Mouse (Mus musculus) E14TG2a.4 (cell line): Measurements from ENCODE around the gene Itpkb.

Experiments used
- H3K27me3 ChIP-seq: 2 replicates; pipeline ENCODE4 v1.6.1; 2014; ENCODE audit warnings: low read length, control low read depth; ENCODE audit not compliant: insufficient read depth
- H3K36me3 ChIP-seq: 2 replicates; pipeline ENCODE4 v1.6.1; 2014; ENCODE audit warnings: low read length, control low read depth; ENCODE audit not compliant: insufficient read depth
- H3K4me1 ChIP-seq: replicated peaks from 2 replicates; pipeline ENCODE4 v1.6.1; 2014; ENCODE audit warnings: low read depth, low read length, control low read depth
- H3K4me3 ChIP-seq: replicated peaks from 2 replicates; pipeline ENCODE4 v1.5.1; 2014; ENCODE audit warnings: mild to moderate bottlenecking, low read length
- H3K9me3 ChIP-seq: 2 replicates; pipeline ENCODE4 v1.6.1; 2014; ENCODE audit warnings: low read length, control low read depth
- CTCF ChIP-seq: conservative IDR thresholded peaks from 2 replicates; pipeline ENCODE4 v1.5.1; 2014; ENCODE audit warnings: low read length
- NANOG ChIP-seq: IDR thresholded peaks from 2 replicates; pipeline ENCODE4 v1.6.1; 2014; ENCODE audit warnings: borderline replicate concordance, low read length, mixed read lengths
- POU5F1 ChIP-seq: IDR thresholded peaks from 2 replicates; pipeline ENCODE4 v1.6.1; 2014; ENCODE audit warnings: low read length, borderline replicate concordance

Gene Itpkb

GRCm38 (mm10) chr1:180356176-180356575 lies 25.9 kb downstream of the Itpkb start:
- Histone ChIP-seq H3K27me3 (peaks cover 19% of the 10 kb centered on the region), H3K36me3 (no peaks in the 10 kb centered on the region), H3K4me1 (no peaks in the 10 kb centered on the region), H3K4me3 (no peak overlapping the region), H3K9me3 (no peaks in the 10 kb centered on the region)
- TF ChIP-seq NANOG = no peak
- TF ChIP-seq CTCF = no peak
- TF ChIP-seq POU5F1 = no peak

GRCm38 (mm10) chr1:180356857-180357256 lies 26.6 kb downstream of the Itpkb start:
- Histone ChIP-seq H3K27me3 (peaks cover 19% of the 10 kb centered on the region), H3K4me1 (no peaks in the 10 kb centered on the region), H3K36me3 (no peaks in the 10 kb centered on the region), H3K4me3 (no peak overlapping the region), H3K9me3 (no peaks in the 10 kb centered on the region)
- TF ChIP-seq POU5F1 (no peak), NANOG (no peak), CTCF (no peak)

- Histone ChIP-seq H3K4me1 (no peaks in the 10 kb centered on the region), H3K36me3 (no peaks in the 10 kb centered on the region), H3K9me3 (no peaks in the 10 kb centered on the region), H3K4me3 (no peak overlapping the region), H3K27me3 (peaks cover 19% of the 10 kb centered on the region)
- TF ChIP-seq CTCF = no peak
- TF ChIP-seq POU5F1 = no peak
- TF ChIP-seq NANOG = no peak
Measured at GRCm38 (mm10) chr1:180357893-180358331, 27.6 kb downstream of the Itpkb start.

DNA sequence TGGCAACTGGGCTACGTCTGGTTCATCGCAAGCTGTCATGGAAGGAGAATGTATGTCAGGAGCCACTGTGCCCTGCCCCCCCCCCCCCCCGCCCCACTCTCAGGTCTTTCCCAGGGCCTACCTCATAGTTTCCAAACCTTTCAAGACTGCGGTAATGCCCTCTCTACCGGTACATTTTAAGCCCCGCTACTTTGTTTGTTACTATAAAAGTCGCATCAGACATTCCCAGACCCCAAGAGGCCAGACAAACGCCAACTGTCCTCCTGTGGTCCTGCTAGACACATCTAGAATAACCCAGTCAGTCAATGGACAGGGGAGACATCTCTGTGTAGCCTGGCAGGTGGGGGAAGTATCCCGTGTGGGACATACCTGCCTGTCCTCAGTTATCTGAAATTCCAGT lies 28.2 kb downstream of the Itpkb start:
- Histone ChIP-seq H3K4me3 (no peak overlapping the region), H3K36me3 (no peaks in the 10 kb centered on the region), H3K4me1 (no peaks in the 10 kb centered on the region), H3K27me3 (peaks cover 16% of the 10 kb centered on the region), H3K9me3 (no peaks in the 10 kb centered on the region)
- TF ChIP-seq POU5F1 = no peak
- no peak for TF ChIP-seq CTCF
- TF ChIP-seq NANOG = no peak

DNA sequence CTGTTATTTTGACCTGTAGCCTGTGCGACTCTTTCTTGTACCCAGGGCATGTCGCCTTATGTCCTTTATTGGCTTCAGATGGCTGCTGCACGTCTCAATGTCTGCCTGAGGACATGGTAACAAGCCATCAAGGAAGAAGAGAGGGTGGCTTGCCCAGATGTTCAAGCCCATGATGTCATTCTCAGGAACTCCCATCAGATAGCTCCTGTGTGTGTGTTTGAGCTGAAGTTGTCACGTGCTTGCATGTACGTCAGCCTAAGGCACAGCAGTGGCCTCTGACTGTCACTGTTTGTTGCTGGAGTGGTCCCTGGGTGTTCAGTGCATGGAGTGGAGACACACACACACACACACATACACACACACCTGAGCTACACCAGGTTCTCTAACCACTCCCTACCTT lies 29.0 kb downstream of the Itpkb start:
- TF ChIP-seq NANOG = no peak
- no peak for TF ChIP-seq POU5F1
- TF ChIP-seq CTCF = no peak
- no peaks in the 10 kb centered on the region for H3K4me1 ChIP-seq
- H3K36me3 ChIP-seq = no peaks in the 10 kb centered on the region
- no peaks in the 10 kb centered on the region for H3K9me3 ChIP-seq
- no peak overlapping the region for H3K4me3 ChIP-seq
- peaks cover 12% of the 10 kb centered on the region for H3K27me3 ChIP-seq

GRCm38 (mm10) chr1:180362176-180362575 lies 31.9 kb downstream of the Itpkb start:
- Histone ChIP-seq H3K9me3 (no peaks in the 10 kb centered on the region), H3K4me3 (no peak overlapping the region), H3K36me3 (no peaks in the 10 kb centered on the region), H3K27me3 (peaks cover 15% of the 10 kb centered on the region), H3K4me1 (peaks cover 9% of the 10 kb centered on the region)
- TF ChIP-seq NANOG = no peak

DNA sequence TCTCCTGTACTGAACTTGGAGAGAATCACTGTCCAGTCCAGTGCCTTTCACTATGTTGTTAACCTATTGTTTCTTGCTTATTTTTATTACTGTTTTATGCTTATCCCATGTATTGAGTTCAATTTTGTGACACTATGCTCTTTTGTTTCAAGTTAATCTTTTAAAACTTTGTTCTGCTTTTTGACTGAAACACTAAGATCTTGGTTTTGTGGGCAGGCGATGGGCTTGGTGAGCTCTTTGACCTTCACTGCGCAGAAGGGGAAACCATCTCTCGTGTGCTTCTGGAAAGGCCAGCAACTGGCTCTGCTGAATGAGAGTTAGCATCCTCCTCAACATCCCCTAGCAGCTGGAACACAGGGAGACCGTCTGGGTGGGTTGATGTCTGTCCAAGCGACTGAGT lies 32.6 kb downstream of the Itpkb start:
- H3K27me3 ChIP-seq = peaks cover 16% of the 10 kb centered on the region
- no peak overlapping the region for H3K4me3 ChIP-seq
- H3K9me3 ChIP-seq = no peaks in the 10 kb centered on the region
- no peaks in the 10 kb centered on the region for H3K36me3 ChIP-seq
- TF ChIP-seq CTCF (no peak), POU5F1 (no peak), NANOG (no peak)
- H3K4me1 ChIP-seq = peaks cover 9% of the 10 kb centered on the region

DNA sequence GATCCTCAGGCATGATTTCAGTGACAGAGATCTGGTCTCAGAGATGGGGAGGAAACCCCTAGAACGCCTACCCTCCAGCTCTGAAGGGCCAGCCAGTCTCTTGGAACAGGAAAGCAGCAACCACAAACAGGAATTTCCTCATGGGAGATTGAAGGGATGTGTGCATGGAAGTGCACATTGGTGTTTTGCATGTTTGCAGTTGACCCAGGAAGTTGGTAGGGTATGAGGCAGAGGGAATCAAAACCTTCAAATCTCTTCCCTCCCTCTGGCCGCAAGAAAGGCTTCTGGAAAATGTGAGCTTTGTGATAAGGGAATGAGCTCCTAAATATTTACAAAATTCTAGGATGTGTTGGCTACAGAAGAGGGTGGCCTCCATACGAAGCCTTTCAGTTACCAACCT lies 33.0 kb downstream of the Itpkb start:
- no peak overlapping the region for H3K4me3 ChIP-seq
- H3K9me3 ChIP-seq = no peaks in the 10 kb centered on the region
- H3K36me3 ChIP-seq = no peaks in the 10 kb centered on the region
- peaks cover 9% of the 10 kb centered on the region for H3K4me1 ChIP-seq
- no peak for TF ChIP-seq CTCF
- no peak for TF ChIP-seq POU5F1
- TF ChIP-seq NANOG = no peak
- H3K27me3 ChIP-seq = peaks cover 19% of the 10 kb centered on the region

GRCm38 (mm10) chr1:180364005-180364404 lies 33.7 kb downstream of the Itpkb start:
- H3K27me3 ChIP-seq = peaks cover 20% of the 10 kb centered on the region
- no peaks in the 10 kb centered on the region for H3K36me3 ChIP-seq
- H3K9me3 ChIP-seq = no peaks in the 10 kb centered on the region
- H3K4me1 ChIP-seq = peaks cover 9% of the 10 kb centered on the region
- no peak overlapping the region for H3K4me3 ChIP-seq
- TF ChIP-seq NANOG = no peak
- no peak for TF ChIP-seq POU5F1
- no peak for TF ChIP-seq CTCF
